Mouse (Mus musculus): ENCODE measurements around the gene Ahcyl1.

The Ahcyl1 gene

GRCm38 (mm10) chr3:107701767-107702394 is 5.5 kb upstream of the Ahcyl1 start:
- DNase-seq, result no peak

GRCm38 (mm10) chr3:107700625-107701024 is 4.3 kb upstream of the Ahcyl1 start:
- no peak for DNase-seq

- DNase-seq, result no peak
Observed at GRCm38 (mm10) chr3:107696910-107697309, 550 bp upstream of the Ahcyl1 start.

- no peak for DNase-seq
Observed at GRCm38 (mm10) chr3:107695219-107695947, 977 bp downstream of the Ahcyl1 start.

- no peak for DNase-seq
Observed at GRCm38 (mm10) chr3:107694256-107694900, 2.0 kb downstream of the Ahcyl1 start.

- no peak for DNase-seq
Observed at GRCm38 (mm10) chr3:107690366-107690765, 6.0 kb downstream of the Ahcyl1 start.

- no peak for DNase-seq
Observed at GRCm38 (mm10) chr3:107689245-107689644, 7.1 kb downstream of the Ahcyl1 start.

GRCm38 (mm10) chr3:107688236-107688635 is 8.1 kb downstream of the Ahcyl1 start:
- no peak for DNase-seq

GRCm38 (mm10) chr3:107686276-107686977 is 9.9 kb downstream of the Ahcyl1 start:
- no peak for DNase-seq

GRCm38 (mm10) chr3:107685652-107686051 is 10.7 kb downstream of the Ahcyl1 start:
- no peak for DNase-seq

GRCm38 (mm10) chr3:107683587-107683986 is 12.8 kb downstream of the Ahcyl1 start:
- DNase-seq, result no peak

- DNase-seq, result no peak
Observed at GRCm38 (mm10) chr3:107680790-107681576, 15.4 kb downstream of the Ahcyl1 start.

- DNase-seq, result no peak
Observed at GRCm38 (mm10) chr3:107671509-107671908, 24.9 kb downstream of the Ahcyl1 start.

GRCm38 (mm10) chr3:107670500-107670899 is 25.9 kb downstream of the Ahcyl1 start:
- DNase-seq, result no peak

GRCm38 (mm10) chr3:107668786-107669185 is 27.6 kb downstream of the Ahcyl1 start:
- DNase-seq, result no peak

- no peak for DNase-seq
Observed at GRCm38 (mm10) chr3:107667426-107667825, 28.9 kb downstream of the Ahcyl1 start.

- DNase-seq, result no peak
Observed at GRCm38 (mm10) chr3:107664641-107665040, 31.7 kb downstream of the Ahcyl1 start.

GRCm38 (mm10) chr3:107659000-107659399 is 37.4 kb downstream of the Ahcyl1 start:
- DNase-seq, result no peak

- DNase-seq, result no peak
Observed at GRCm38 (mm10) chr3:107656888-107657287, 39.5 kb downstream of the Ahcyl1 start.

- DNase-seq, result no peak
Observed at GRCm38 (mm10) chr3:107656151-107656550, 40.2 kb downstream of the Ahcyl1 start.

- no peak for DNase-seq
Observed at GRCm38 (mm10) chr3:107655491-107655890, 40.9 kb downstream of the Ahcyl1 start.

GRCm38 (mm10) chr3:107654861-107655260 is 41.5 kb downstream of the Ahcyl1 start:
- no peak for DNase-seq

- no peak for DNase-seq
Observed at GRCm38 (mm10) chr3:107652968-107653367, 43.4 kb downstream of the Ahcyl1 start.

Measured in thymus, postnatal 25 days (tissue).